Mouse (Mus musculus) liver, postnatal 0 days (tissue): ENCODE data around the gene Rnf144b.

Source experiments
- CTCF ChIP-seq: sonication (generic); IDR thresholded peaks from 2 replicates; pipeline ENCODE4 v1.5.1; 2016; ENCODE audit warnings: antibody characterized with exemption, low read depth
- EP300 ChIP-seq: IDR thresholded peaks from 2 replicates; pipeline ENCODE4 v1.6.1; 2016; ENCODE audit warnings: antibody characterized with exemption, low read depth, mild to moderate bottlenecking

DNA sequence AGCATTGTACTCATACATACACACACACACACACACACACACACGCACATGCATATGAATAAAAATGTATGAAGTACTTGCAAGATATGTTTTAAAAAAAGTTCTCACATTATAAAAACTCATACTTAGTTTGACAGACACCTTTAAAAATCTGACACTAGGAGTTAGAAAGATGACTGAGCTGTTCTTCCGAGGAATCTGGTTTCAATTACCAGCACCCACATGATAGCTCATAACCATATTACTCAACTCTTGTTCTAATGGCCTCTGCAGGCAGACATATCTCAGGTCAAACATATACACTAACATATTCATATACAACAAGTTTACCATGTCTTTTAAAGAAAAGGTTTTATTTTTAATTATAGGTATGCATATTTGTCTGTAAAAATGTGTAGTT, 25.9 kb upstream of the Rnf144b start:
- TF ChIP-seq EP300, result no peak
- no peak for TF ChIP-seq CTCF
